Mouse (Mus musculus) erythroblast, embryonic 14.5 days (primary cell): ENCODE results near the gene Trpv2. TPM values are rescaled to one million over a fixed set of nuclear protein-coding genes. Genes with fewer than 3 reads are reported as not detected.
A peak's percentile ranks its signal among the peaks of the same experiment; 100 is the strongest.
"Not testable (repeated sequence)": the region's sequence is repeated elsewhere in the genome, so short reads cannot be mapped to it uniquely, and the experiment has no call there.

Source experiments
- H3K27me3 ChIP-seq: 2 replicates; pipeline ENCODE4 v1.6.1; 2012; ENCODE audit warnings: inconsistent platforms; ENCODE audit not compliant: control insufficient read depth
- H3K36me3 ChIP-seq: 2 replicates; pipeline ENCODE4 v1.6.1; 2012; ENCODE audit warnings: mild to moderate bottlenecking, inconsistent platforms; ENCODE audit not compliant: control insufficient read depth
- H3K4me1 ChIP-seq: 2 replicates; pipeline ENCODE4 v1.6.1; 2012; ENCODE audit warnings: inconsistent platforms; ENCODE audit not compliant: control insufficient read depth
- H3K4me3 ChIP-seq: replicated peaks from 2 replicates; pipeline ENCODE3; 2012; ENCODE audit warnings: moderate library complexity, mild to moderate bottlenecking, inconsistent platforms
- H3K9me3 ChIP-seq: 2 replicates; pipeline ENCODE4 v1.6.1; 2012; ENCODE audit warnings: low read length, inconsistent platforms, mixed read lengths; ENCODE audit not compliant: control insufficient read depth
- GATA1 ChIP-seq: IDR thresholded peaks from 2 replicates; pipeline ENCODE4 v1.6.1; 2012; ENCODE audit warnings: low read length, inconsistent platforms, mixed read lengths
- TAL1 ChIP-seq: IDR thresholded peaks from 3 replicates; pipeline ENCODE4 v1.6.1; 2012; ENCODE audit warnings: low read length, inconsistent platforms, mixed read lengths
- polyA plus RNA-seq: library from polyadenylated mRNA; stranded (reverse); fragments of >175 nt; gene quantifications from 2 replicates; pipeline ENCODE4 v1.2.3, GENCODE M21; 2012

The Trpv2 gene
- polyA plus RNA-seq, 1 experiment = 0.04 TPM

GRCm38 (mm10) chr11:62648591-62649391 lies 74.5 kb downstream of the Trpv2 start, which contains the start of gene Mmgt2:
Gene Mmgt2, plus strand, starts transcription at chr11:62648664.
- Histone ChIP-seq H3K36me3 (peaks cover 6% of the 10 kb centered on the region; the same call in 1 of the 2 replicates), H3K4me1 (peaks cover 31% of the 10 kb centered on the region), H3K4me3 (peak within 1 kb of the TSS; percentile 71), H3K27me3 (peaks cover 20% of the 10 kb centered on the region), H3K9me3 (no peaks in the 10 kb centered on the region)
- TF ChIP-seq GATA1 (no peak), TAL1 (no peak)

DNA sequence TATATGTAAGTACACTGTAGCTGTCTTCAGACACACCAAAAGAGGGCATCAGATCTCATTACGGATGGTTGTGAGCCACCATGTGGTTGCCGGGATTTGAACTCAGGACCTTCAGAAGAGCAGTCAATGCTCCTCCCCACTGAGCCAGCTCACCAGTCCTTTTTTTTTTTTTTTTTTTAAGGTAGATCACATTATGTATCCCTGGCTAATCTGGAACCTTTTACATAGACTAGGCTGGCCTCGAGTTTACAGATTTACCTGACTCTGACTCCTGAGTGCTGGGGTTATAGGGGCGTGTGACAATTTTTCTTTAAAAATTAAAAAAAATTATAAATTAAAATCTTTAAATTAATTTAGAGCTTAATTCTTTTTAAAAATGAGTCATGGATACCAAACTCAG lies 75.5 kb downstream of the Trpv2 start:
- H3K4me3 ChIP-seq = not testable (repeated sequence)

More for the DNA sequence above, 75.5 kb downstream of the Trpv2 start:
- Histone ChIP-seq H3K27me3 (peaks cover 20% of the 10 kb centered on the region), H3K4me1 (peaks cover 29% of the 10 kb centered on the region)
- not testable (repeated sequence) for H3K36me3 ChIP-seq, H3K9me3 ChIP-seq

Other genes starting within 250 kb of the Trpv2 start
- 0.11 and 0.21 TPM in 2 replicates for gene Pigl, start 116.0 kb upstream of the Trpv2 start, polyA plus RNA-seq
- 8.1 and 11.7 TPM in 2 replicates for gene Ncor1, start 115.9 kb upstream of the Trpv2 start, polyA plus RNA-seq
- gene Cenpv, start 35.2 kb upstream of the Trpv2 start, polyA plus RNA-seq = 1.4 and 1.9 TPM in 2 replicates
- 195 and 225 TPM in 2 replicates for gene Ubb, start 23.3 kb upstream of the Trpv2 start, polyA plus RNA-seq
- 0.08 and 0.17 TPM in 2 replicates for gene Lrrc75a, start 74.0 kb downstream of the Trpv2 start, polyA plus RNA-seq
- gene Mmgt2, start 74.2 kb downstream of the Trpv2 start, polyA plus RNA-seq = 0.20 and 0.25 TPM in 2 replicates
- gene Zfp287, start 157.4 kb downstream of the Trpv2 start, polyA plus RNA-seq = not detected in 2 replicates
- gene Gm10428, start 178.6 kb downstream of the Trpv2 start, polyA plus RNA-seq = not detected in 2 replicates
- gene Zfp286, start 215.0 kb downstream of the Trpv2 start, polyA plus RNA-seq = 0.02 TPM in 1 of 2 replicates, not detected in the other
- gene Trim16, start 245.7 kb downstream of the Trpv2 start, polyA plus RNA-seq = not detected in 2 replicates